Mouse (Mus musculus): ENCODE measurements around the gene Entpd2.

DNA sequence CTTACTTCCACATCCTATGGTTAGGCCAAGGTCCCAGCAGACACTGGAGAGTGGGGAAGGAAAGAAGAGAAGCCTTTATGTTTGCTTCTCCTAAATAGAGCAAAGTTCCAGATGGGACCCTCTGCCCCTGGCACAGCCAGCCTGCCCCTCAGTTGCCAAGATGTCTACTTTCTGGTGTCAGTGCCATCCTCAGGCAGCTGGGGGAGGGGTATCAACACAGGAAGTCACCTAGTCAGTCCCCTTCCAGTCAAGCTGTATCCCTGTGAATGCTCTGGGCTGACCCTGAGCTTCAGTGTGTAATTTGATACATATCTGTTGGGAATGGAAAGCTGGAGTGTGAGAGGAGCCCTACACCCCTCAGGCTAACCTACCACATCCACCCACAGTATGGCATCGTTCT lies 1.3 kb downstream of the Entpd2 start:
- no peak for TF ChIP-seq POLR2A (IDR thresholded peaks at IDR 0.05; ENCODE audit: borderline replicate concordance, low read depth, low read length)
- TF ChIP-seq CTCF (IDR thresholded peaks at IDR 0.05; ENCODE audit: low read depth, low read length), result no peak
